In genomic region chr14:23618973-23619372, GRCm38 (mm10) we compare ENCODE assay signal across 15 mouse cellular contexts.
"Had no signal": no experiment of that assay in that cellular context is flagged by ENCODE, and none has a peak within 500 bp of the region (broad histone marks: within the 10 kb centered on the region; RNA-seq: fewer than 3 reads in every experiment).

No protein-coding gene starts in this region.

- H3K4me2 ChIP-seq: limb, embryonic 15.5 days; liver, embryonic 12.5 days; midbrain, embryonic 11.5 days; midbrain, embryonic 15.5 days; neural tube, embryonic 12.5 days had no signal

- H3K9ac ChIP-seq: limb, embryonic 15.5 days; liver, embryonic 12.5 days; midbrain, embryonic 15.5 days; neural tube, embryonic 12.5 days had no signal

- H3K36me3 ChIP-seq: limb, embryonic 15.5 days; liver, embryonic 12.5 days; midbrain, embryonic 15.5 days; neural tube, embryonic 12.5 days had no signal

- H3K27ac ChIP-seq: kidney, postnatal 0 days; limb, embryonic 15.5 days; liver, embryonic 12.5 days; midbrain, embryonic 15.5 days; neural tube, embryonic 12.5 days; stomach, postnatal 0 days had no signal

- ATAC-seq: liver, embryonic 12.5 days; midbrain, embryonic 15.5 days had no signal

- H3K4me1 ChIP-seq: liver, embryonic 12.5 days; megakaryocyte, embryonic 14.5 days; midbrain, embryonic 15.5 days; neural tube, embryonic 12.5 days had no signal

- DNase-seq: kidney, adult 11 months; kidney, adult 9 months; kidney, postnatal 36 days; layer of hippocampus, adult 9-11 months; layer of hippocampus, postnatal 36 days; thymus, adult 2 months; thymus, postnatal 25 days had no signal

- H3K4me3 ChIP-seq: limb, embryonic 15.5 days; liver, embryonic 12.5 days; megakaryocyte, embryonic 14.5 days; midbrain, embryonic 15.5 days; neural tube, embryonic 12.5 days had no signal

- H3K9me3 ChIP-seq: limb, embryonic 15.5 days; liver, embryonic 12.5 days; megakaryocyte, embryonic 14.5 days; midbrain, embryonic 15.5 days; neural tube, embryonic 12.5 days had no signal

- H3K27me3 ChIP-seq: limb, embryonic 15.5 days; liver, embryonic 12.5 days; megakaryocyte, embryonic 14.5 days; midbrain, embryonic 15.5 days; neural tube, embryonic 12.5 days had no signal
